Mouse (Mus musculus) frontal cortex, adult 2 months (tissue): ENCODE results near the gene Robo1. TPM values are rescaled to one million over a fixed set of nuclear protein-coding genes. Genes with fewer than 3 reads are reported as not detected.
A peak's percentile ranks its signal among the peaks of the same experiment; 100 is the strongest.

ENCODE experiments used
- DNase-seq, 2 experiments: peaks; one replicate each; pipeline ENCODE4 v3.0.0; 2022; ENCODE audit warnings: low spot score in 1 of 2; ENCODE audit errors: extremely low spot score in 1 of 2
- polyA plus RNA-seq: library from polyadenylated mRNA; depleted of rRNA; stranded (reverse); fragments of >200 nt; gene quantifications from 2 replicates; pipeline ENCODE4 v1.2.3, GENCODE M21; 2012

Gene Robo1
- polyA plus RNA-seq, 1 experiment, result 15.1 TPM

- DNase-seq, result peak in 1 of 2 experiments; percentile 16
Observed at GRCm38 (mm10) chr16:72897125-72897524, 589.0 kb downstream of the Robo1 start.

GRCm38 (mm10) chr16:72908895-72909294, 600.8 kb downstream of the Robo1 start:
- DNase-seq, result peak in 1 of 2 experiments; percentile 28

GRCm38 (mm10) chr16:72913134-72913533, 605.0 kb downstream of the Robo1 start:
- peak; percentile 59 to 87 for DNase-seq

- peak in 1 of 2 experiments; percentile 50 for DNase-seq
Observed at GRCm38 (mm10) chr16:72914068-72914630, 606.0 kb downstream of the Robo1 start.

GRCm38 (mm10) chr16:72920013-72920412, 611.9 kb downstream of the Robo1 start:
- no peak for DNase-seq

- peak; percentile 25 to 75 for DNase-seq
Observed at GRCm38 (mm10) chr16:72924423-72925224, 616.5 kb downstream of the Robo1 start.

DNA sequence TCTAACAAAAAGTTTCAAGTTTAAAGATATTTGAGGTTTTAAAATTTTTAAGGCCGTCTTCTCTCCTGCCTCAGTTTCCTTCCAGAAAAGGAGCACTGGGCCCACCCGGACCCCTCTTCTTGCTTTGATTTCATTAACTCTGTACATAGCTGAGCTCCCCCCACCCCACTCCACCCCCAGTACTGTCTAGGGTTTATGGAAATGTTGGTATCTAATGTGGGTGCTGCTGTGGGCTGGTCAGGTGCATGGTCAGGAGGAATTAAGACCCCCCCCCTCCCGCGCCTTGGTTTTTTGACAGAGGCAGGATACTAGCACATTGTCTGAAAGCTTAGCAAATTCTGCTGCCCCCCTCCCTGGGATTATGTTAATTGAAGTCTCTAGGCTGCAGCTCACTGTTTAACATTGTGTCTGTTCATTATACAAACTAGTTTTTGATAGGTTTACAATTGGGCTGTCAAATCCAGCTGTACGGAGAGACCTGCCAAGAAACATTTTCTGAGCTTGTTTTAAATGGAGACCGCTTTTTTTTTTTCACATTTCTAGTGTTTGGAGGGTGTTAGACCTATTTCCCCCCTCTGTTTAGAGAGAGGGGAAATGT, 620.5 kb downstream of the Robo1 start:
- no peak for DNase-seq

DNA sequence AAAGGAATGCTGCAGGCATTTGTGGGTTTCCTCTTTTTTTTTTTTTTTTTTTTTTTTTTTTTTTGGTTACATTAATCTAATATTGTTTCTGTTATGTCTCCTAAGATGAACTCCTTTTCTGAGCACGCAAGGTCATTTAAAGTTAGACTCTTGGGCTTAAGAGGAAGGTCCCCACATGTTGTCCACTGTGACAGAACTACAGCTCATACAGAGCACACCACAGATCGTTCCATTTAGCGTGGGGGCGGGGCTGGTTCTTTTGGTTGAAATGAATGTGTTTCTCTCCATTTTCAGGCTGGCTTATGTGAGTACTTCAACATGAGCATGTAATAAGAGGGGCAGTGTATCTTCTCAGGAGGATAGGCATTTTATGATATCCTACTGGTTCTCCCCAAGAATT, 622.8 kb downstream of the Robo1 start:
- DNase-seq, result no peak

- no peak for DNase-seq
Observed at GRCm38 (mm10) chr16:72934908-72935307, 626.8 kb downstream of the Robo1 start.

DNA sequence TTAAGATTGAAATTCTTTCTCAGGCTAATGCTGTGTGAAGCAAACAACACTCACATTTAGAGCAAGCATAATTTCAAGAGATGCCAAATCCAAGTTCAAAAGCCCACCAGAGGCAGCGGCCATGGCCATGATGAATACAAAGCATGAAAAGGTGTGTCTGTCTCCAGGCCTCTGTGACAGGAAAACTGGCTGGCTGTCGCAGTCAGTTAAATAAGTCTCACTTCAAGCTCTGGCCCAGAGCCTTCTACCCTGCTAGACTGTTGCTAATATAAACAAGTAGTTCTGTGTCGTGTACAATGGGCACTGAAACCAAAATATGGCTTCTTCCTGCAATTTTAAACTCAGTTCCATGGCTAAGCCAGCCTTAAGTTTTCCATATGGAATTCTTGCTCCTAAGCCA, 629.1 kb downstream of the Robo1 start:
- no peak for DNase-seq

DNA sequence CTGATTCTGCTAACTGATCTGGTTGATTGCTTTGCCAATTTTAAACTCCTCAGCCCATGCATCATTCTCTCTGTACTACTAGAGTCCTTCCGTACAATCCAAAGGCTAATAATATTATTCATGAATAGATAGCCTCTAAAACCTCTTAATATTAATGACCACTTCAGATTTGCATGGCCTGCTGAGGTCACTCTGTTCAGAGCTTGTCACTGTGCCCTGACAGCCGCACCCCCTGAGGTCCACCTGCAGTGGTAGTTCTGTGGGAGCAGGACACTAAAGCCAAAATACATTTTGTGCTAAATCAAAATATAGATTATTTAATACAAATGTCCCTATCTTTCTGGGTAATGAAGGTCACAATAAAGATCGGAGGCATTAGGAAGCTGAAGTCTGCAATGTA, 631.8 kb downstream of the Robo1 start:
- no peak for DNase-seq

DNA sequence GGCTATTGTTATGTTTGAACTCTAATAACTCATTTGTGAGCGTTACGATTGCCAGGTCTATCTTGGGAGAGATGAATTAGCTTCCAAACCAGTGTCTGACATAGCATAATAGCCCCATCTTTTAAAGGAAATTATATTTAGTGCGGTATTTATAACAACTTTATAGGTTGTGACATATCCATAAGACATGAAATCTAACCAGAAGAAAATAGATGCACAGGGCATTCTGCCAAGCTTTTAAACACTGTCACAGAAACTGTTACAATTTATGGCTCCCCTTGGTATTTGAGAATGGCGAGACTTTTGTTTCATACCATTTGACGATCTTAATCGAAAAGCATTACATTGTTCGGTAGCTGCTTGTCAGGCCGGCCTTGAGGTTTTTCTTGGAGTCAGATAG, 632.7 kb downstream of the Robo1 start:
- no peak for DNase-seq

DNA sequence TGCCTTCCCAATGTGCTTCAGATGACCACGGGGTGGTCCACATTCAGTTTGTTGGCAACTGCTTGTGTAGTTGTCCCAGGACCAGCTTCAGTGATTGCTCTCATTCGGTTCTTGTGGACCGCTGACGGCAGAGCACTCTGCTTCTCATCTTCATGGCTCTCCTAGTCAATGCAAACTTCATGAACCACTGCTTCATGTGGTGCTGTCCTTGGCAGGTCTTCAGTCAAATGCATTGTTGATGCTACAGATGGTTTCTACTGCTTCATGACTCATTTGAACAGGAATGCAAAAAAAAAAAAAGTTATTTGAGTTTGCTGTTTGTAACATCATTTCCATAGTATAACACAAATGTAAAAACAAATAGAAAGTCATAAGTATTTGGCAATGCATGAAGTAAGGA, 636.3 kb downstream of the Robo1 start:
- DNase-seq, result no peak

DNA sequence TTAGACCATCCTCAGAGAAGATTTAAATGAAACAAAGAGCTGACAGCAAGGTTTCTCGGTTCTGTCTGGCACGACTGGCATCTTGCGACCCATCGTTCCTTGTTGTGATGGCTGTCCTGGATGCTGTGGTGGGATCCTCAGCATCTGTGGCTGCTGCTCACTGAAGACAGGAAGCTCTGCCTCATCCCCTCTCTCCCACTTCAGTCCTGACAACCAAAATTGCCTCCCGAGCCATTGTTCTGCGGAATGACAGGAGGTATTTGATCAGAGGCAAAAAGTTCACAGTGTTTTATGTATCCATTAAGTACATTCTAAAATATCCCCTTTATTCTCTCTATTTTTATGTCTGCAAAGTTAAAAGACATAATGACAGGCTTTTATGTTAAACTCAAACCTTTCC, 643.9 kb downstream of the Robo1 start:
- no peak for DNase-seq

DNA sequence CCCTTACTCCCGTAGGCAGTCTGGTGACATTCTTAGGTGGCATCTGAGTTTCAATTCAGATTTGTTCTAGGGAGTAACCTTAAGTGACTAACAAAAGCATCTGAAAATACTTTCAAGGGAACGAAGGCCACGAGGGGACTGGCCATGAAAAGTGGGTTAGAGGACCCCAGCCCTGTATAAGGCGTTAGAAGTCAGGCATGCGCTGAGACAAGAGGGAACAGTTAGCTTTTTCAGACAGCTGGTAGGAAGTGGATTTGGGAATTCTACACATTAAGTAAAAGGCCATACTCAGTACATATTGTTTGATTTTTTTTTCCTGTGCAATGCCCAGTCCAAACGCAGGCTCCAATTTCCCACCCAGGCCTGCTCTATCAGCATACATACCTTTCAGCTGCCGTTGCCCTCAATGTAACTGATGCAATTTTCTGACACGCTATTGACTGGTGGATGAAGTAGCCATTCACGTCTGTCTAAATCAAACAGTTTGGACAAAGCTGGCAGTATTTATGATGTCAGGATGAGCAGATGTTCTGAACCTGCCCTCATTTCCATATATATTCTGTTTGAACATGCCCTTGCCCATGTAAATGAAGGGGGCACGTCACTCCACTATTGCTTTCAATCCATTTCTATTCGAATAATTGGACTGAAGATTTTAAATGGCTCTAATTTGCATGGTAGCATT, 651.1 kb downstream of the Robo1 start:
- DNase-seq, result no peak

GRCm38 (mm10) chr16:72959823-72960222, 651.7 kb downstream of the Robo1 start:
- no peak for DNase-seq

GRCm38 (mm10) chr16:72963782-72964181, 655.7 kb downstream of the Robo1 start:
- no peak for DNase-seq

DNA sequence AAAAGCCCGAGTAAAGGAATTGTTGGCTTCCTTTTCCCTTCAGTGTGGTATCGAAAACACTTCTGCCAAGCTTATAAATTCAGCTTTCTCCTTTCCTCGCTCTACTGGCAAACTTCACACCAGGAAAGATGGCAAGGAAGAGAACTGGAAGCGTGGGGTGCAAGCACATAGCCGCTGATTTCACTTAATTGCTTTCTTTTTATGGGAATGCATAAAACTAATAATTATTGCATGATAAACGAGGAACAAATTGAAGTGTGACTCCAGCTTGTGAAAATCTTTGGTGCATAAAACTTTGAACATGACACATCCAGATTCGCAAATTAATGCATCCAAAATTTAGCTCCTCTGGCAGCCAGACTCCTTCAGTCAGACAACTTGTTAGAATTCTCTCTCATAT, 659.4 kb downstream of the Robo1 start:
- DNase-seq, result peak in 1 of 2 experiments; percentile 49

GRCm38 (mm10) chr16:72969990-72970389, 661.9 kb downstream of the Robo1 start:
- DNase-seq, result no peak

DNA sequence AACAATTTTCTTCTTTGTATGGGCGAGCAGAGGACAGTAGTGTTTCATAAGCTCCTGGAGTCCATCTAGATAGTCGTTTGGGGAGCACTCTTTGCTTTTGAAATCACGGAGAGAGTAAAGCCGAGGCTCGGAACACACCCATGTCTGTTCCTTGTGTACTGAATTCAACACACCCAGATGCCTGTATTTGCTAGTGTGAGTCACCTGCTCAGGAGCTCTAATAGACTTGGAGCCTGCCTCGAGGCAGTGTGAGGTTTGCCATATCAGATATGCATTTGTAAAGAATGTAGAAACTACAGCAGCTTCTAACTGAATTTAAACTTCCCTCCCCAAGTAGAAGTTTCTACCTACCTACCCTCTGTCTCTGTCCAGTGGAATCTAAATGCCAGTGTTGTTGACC, 665.6 kb downstream of the Robo1 start:
- DNase-seq, result no peak

DNA sequence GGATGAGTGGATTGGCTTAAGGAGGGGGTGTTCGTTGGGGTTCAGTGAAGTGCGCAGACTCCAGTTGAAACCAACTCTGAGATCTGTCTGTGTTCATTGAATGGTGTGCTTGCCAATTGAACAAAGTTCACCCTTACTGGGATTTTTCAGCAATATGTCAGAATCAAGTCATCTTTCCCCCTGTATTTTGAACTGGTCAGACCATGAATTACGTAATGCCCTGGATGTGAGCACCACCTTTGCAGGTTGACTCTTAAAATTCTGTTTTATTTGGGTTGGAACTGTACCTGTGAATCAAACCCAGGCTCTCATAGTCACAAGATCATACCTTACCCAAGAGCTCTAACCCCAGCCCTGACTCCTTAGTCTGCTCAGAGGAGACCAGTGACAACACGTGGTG, 666.6 kb downstream of the Robo1 start:
- no peak for DNase-seq
